Mouse (Mus musculus): Measurements from ENCODE around the gene F2r.

- TF ChIP-seq CTCF (IDR thresholded peaks at IDR 0.05; ENCODE audit: extremely low read depth, insufficient read depth, insufficient read length, insufficient replicate concordance) = no peak
- no peak for TF ChIP-seq POLR2A (IDR thresholded peaks at IDR 0.05; ENCODE audit: low read depth, low read length)
Measured at GRCm38 (mm10) chr13:95612243-95612642, 6.0 kb downstream of the F2r start.

Measured in spleen, adult 2 months (tissue).